Mouse (Mus musculus) lung, adult 2 months (tissue): ENCODE results near the gene Adgrv1.

Experiments used
- CTCF ChIP-seq: fragments of 200-500 bp; IDR thresholded peaks from 2 replicates; pipeline ENCODE4 v1.5.1; 2011; ENCODE audit warnings: mild to moderate bottlenecking, low read length, control low read depth; ENCODE audit not compliant: insufficient read depth
- POLR2A ChIP-seq: fragments of 200-500 bp; IDR thresholded peaks from 2 replicates; pipeline ENCODE4 v1.6.1; 2011; ENCODE audit warnings: low read depth, mild to moderate bottlenecking, control low read depth, low read length, borderline replicate concordance; ENCODE audit errors: extremely low read depth

- TF ChIP-seq POLR2A, result no peak
- TF ChIP-seq CTCF, result no peak
Observed at GRCm38 (mm10) chr13:81642491-81643149, 9.7 kb upstream of the Adgrv1 start.
